Mouse (Mus musculus): Measurements from ENCODE around the gene Mansc4.

DNA sequence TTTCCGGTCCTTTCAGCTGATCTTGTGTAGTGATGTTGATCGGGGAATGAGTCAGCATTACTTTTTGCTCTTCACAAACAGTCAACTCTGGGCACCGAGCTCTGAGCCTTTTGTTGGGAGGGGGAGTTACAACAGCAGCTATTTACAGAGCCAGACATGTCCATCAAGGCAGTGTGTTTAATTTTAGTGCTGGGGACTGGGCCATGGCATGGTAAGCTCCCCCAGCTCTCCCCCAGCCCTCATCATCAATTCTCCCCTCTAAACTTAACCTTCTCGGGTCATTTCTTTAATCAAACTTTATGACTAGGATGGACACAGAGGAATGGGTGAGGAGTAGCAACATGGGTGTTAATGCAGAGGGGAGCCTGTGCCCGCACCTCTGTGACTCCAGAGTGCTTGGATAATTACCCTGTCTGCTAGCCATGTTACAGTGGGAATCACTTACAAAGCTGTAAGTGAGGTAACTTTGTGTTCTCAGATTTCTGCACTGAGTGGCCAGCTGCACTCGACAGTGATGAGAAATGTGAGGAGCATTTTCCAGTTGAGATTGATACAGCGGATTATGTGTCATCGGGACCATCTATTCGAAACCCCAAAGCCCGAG lies 31.4 kb downstream of the Mansc4 start:
- TF ChIP-seq CTCF (IDR thresholded peaks at IDR 0.05; ENCODE audit: low read depth) (no peak), EP300 (IDR thresholded peaks at IDR 0.05; ENCODE audit: low read depth) (no peak)

Measured in heart, postnatal 0 days (tissue).